Mouse (Mus musculus): ENCODE results near the gene Pigm. TPM values are rescaled to one million over a fixed set of nuclear protein-coding genes. Genes with fewer than 3 reads are reported as not detected.

Gene Pigm
- 8.3 and 9.4 TPM in 2 replicates for polyA plus RNA-seq (2016; fragmentation: Nextera tagmentation; extraction: Ambion mirVana)

DNA sequence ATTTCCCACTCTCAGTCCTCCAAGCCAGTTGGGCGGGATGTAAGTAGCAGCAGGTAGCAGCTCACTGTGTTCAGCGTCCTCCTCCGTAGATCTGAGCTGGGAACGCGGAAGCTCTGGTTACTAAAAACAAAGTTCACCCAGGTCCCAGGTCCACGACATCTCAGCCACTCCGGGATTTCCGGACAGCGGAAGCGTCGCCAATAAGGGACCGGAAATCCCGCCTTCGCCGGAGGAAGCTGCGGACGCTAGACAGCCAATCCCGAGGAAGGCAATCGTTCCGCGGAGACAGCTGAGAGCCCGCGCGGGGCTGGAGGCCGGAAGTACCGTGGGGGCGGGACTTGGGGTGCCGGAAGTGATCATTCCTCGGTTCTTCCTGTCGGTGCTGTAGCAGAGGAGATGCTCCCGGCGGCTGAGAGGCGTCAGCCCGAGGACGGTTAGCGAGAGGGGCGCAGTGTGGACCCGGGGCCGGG, at the start of gene Pigm:
TSS of gene Pigm (plus strand) at position 349 of the 470 bp plus-strand sequence.
- Histone ChIP-seq H3K4me1 (peaks cover 20% of the 10 kb centered on the region), H3K9me3 (no peaks in the 10 kb centered on the region), H3K27ac (0 out of 2 replicates have a peak within 1 kb of the TSS, but pooled peaks have one; percentile 54), H3K9ac (peak within 1 kb of the TSS; percentile 82), H3K4me3 (peak within 1 kb of the TSS; percentile 89), H3K36me3 (peaks cover 12% of the 10 kb centered on the region; the same call in 1 of the 2 replicates), H3K4me2 (replicated peaks) (peak within 1 kb of the TSS; percentile 100), H3K27me3 (replicated peaks) (no peaks in the 10 kb centered on the region)
- ATAC-seq (ENCODE audit: low FRiP score, low read depth) = peak; percentile 98
- WGBS = under 1% methylated on average over 39 of the region's 39 CpGs

DNA sequence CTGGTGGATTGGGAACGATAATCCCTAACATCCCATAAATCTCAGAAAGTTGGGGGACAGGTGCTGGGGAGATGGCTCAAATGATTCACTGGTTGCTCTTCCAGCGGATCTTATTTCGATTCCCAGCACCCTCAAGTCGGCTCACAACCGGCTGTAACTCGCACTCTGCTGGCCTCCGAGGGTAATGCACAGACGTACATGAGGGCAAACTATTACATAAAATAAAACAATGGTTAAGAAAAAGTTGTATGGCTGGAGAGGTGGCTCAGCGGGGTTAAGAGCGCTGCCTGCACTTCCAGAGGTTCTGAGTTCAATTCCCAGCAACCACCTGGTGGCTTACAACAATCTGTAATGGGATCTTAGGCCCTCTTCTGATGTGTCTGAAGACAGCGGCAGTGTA, 49.7 kb upstream of the Pigm start:
- peaks cover 4% of the 10 kb centered on the region; the same call in 1 of the 2 replicates for H3K36me3 ChIP-seq
- H3K27me3 ChIP-seq (replicated peaks) = peaks cover 22% of the 10 kb centered on the region
- H3K9me3 ChIP-seq = no peaks in the 10 kb centered on the region
- H3K4me3 ChIP-seq = peak overlapping the region; percentile 37; the same call in 1 of the 2 replicates
- WGBS = 60% methylated on average over 11 of the region's 11 CpGs
- peak overlapping the region; percentile 79 for H3K4me2 ChIP-seq (replicated peaks)
- no peak for ATAC-seq (ENCODE audit: low FRiP score, low read depth)
- H3K27ac ChIP-seq = no peak overlapping the region
- peaks cover 39% of the 10 kb centered on the region; the same call in 1 of the 2 replicates for H3K4me1 ChIP-seq
- H3K9ac ChIP-seq = no peak overlapping the region

DNA sequence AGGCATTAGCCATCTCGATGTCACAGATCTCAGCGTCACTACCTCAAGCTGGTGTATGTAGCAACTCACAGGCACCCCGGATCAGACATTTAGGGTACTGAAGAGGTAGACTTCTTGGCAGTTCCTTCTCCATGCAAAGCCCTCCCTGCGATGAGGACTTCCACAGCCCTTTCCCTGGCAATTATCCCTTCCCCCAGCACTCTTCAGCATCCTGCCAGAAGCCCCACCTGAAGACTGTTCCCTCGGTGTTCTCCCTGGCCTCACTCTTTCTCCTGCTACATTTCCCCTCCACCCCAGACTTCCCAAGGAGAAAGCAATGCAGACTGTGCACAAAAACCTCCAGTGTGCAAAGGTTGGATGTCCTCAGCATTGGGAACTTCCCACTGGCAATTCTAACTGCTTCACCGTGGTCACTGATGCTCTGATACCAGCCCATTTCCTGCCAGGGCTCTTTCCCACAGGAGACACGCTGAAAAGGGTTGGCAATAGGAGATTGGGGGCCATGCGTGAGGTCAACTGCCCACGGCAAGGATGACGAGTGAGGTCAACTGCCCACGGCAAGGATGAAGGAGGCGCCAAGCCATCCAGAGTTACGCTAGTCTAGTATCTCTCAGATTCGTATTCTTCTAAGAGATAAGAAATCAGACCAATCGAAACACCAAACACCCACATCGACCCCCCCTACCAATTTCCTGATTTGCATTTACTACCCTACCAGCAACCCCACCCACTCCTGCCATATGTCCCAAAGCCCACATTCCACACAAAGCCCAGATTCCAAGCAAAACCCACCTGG, 48.9 kb upstream of the Pigm start:
- Histone ChIP-seq H3K4me1 (peaks cover 38% of the 10 kb centered on the region; the same call in 1 of the 2 replicates), H3K9ac (no peak overlapping the region), H3K4me2 (replicated peaks) (no peak overlapping the region), H3K27ac (no peak overlapping the region), H3K4me3 (no peak overlapping the region), H3K9me3 (no peaks in the 10 kb centered on the region), H3K27me3 (replicated peaks) (peaks cover 22% of the 10 kb centered on the region), H3K36me3 (peaks cover 4% of the 10 kb centered on the region; the same call in 1 of the 2 replicates)
- WGBS = 90% methylated on average over 16 of the region's 16 CpGs
- ATAC-seq (ENCODE audit: low FRiP score, low read depth) = no peak

DNA sequence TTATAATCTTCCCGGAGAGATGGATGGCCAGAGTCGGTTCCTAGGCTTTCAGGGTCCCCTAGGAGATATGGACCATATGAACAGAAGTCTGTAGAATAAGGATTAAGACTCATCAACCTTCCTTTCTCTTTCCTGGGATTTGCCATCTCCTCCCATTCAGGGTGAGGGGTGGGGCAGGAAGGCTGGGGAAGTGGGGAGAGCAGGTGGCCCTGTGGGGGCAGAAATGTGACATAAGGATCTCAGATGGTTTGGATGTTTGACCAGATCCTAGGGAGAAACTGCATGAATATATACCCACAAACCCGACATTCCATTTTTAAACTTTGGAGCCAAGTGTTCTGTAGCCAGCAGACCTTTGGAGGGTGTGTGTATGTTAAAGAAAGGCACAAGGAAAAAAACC, 48.3 kb upstream of the Pigm start:
- no peak for ATAC-seq (ENCODE audit: low FRiP score, low read depth)
- Histone ChIP-seq H3K9ac (no peak overlapping the region), H3K4me3 (no peak overlapping the region), H3K9me3 (no peaks in the 10 kb centered on the region), H3K4me2 (replicated peaks) (no peak overlapping the region), H3K4me1 (peaks cover 32% of the 10 kb centered on the region; the same call in 1 of the 2 replicates), H3K36me3 (peaks cover 3% of the 10 kb centered on the region; the same call in 1 of the 2 replicates), H3K27ac (no peak overlapping the region), H3K27me3 (replicated peaks) (peaks cover 22% of the 10 kb centered on the region)
- 86% methylated on average over 3 of the region's 3 CpGs for WGBS

GRCm38 (mm10) chr1:172328461-172328860, 47.9 kb upstream of the Pigm start:
- 85% methylated on average over 7 of the region's 7 CpGs for WGBS
- peaks cover 22% of the 10 kb centered on the region for H3K27me3 ChIP-seq (replicated peaks)
- H3K4me2 ChIP-seq (replicated peaks) = peak overlapping the region; percentile 52; the same call in 1 of the 2 replicates
- no peaks in the 10 kb centered on the region for H3K36me3 ChIP-seq
- H3K4me1 ChIP-seq = peaks cover 28% of the 10 kb centered on the region; the same call in 1 of the 2 replicates
- H3K4me3 ChIP-seq = no peak overlapping the region
- H3K9me3 ChIP-seq = no peaks in the 10 kb centered on the region
- no peak for ATAC-seq (ENCODE audit: low FRiP score, low read depth)
- H3K9ac ChIP-seq = no peak overlapping the region
- no peak overlapping the region for H3K27ac ChIP-seq

DNA sequence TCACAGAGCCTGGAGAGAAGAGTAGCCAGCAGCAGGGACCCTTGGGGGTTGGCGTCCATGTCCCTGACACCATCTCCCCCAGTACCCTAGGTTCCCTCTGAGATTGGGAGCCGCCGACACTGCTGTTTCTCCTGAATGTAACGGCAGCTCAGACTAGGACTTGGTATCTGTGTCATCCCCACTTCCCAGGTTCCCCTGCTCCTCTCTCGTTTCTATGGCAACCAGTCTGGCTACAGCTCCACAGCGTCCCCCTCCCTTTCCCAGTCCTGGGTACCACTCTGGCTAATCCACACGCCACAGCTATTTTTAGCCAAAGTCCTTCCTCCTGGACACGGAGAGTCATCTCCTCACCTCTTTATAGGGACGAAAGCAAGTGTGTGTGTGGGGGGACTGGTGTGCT, 47.2 kb upstream of the Pigm start, which contains the start of gene Kcnj9:
TSS of gene Kcnj9 (minus strand) at position 188 of the 400 bp plus-strand sequence.
- Histone ChIP-seq H3K4me3 (no peak within 1 kb of the TSS), H3K4me1 (peaks cover 26% of the 10 kb centered on the region; the same call in 1 of the 2 replicates), H3K4me2 (replicated peaks) (peak within 1 kb of the TSS; percentile 52), H3K27me3 (replicated peaks) (peaks cover 22% of the 10 kb centered on the region), H3K27ac (no peak within 1 kb of the TSS), H3K9me3 (no peaks in the 10 kb centered on the region), H3K36me3 (no peaks in the 10 kb centered on the region), H3K9ac (peak within 1 kb of the TSS; percentile 26; the same call in 1 of the 2 replicates)
- peak; percentile 76 for ATAC-seq (ENCODE audit: low FRiP score, low read depth)
- WGBS = 27% methylated on average over 9 of the region's 9 CpGs

- ATAC-seq (ENCODE audit: low FRiP score, low read depth) = no peak
- H3K27me3 ChIP-seq (replicated peaks) = peaks cover 22% of the 10 kb centered on the region
- WGBS = 76% methylated on average over 6 of the region's 6 CpGs
- H3K4me1 ChIP-seq = peaks cover 23% of the 10 kb centered on the region; the same call in 1 of the 2 replicates
- H3K4me2 ChIP-seq (replicated peaks) = peak overlapping the region; percentile 52
- peak overlapping the region; percentile 26; the same call in 1 of the 2 replicates for H3K9ac ChIP-seq
- no peak overlapping the region for H3K4me3 ChIP-seq
- H3K9me3 ChIP-seq = no peaks in the 10 kb centered on the region
- H3K36me3 ChIP-seq = no peaks in the 10 kb centered on the region
- H3K27ac ChIP-seq = no peak overlapping the region
Measured at GRCm38 (mm10) chr1:172329616-172330015, 46.7 kb upstream of the Pigm start.

- Histone ChIP-seq H3K4me3 (no peak overlapping the region), H3K4me1 (peaks cover 13% of the 10 kb centered on the region; the same call in 1 of the 2 replicates), H3K9me3 (no peaks in the 10 kb centered on the region), H3K36me3 (no peaks in the 10 kb centered on the region), H3K9ac (no peak overlapping the region), H3K27me3 (replicated peaks) (peaks cover 14% of the 10 kb centered on the region), H3K27ac (no peak overlapping the region), H3K4me2 (replicated peaks) (no peak overlapping the region)
- no peak for ATAC-seq (ENCODE audit: low FRiP score, low read depth)
- WGBS = 67% methylated on average over 8 of the region's 8 CpGs
Measured at GRCm38 (mm10) chr1:172331422-172331947, 44.9 kb upstream of the Pigm start.

DNA sequence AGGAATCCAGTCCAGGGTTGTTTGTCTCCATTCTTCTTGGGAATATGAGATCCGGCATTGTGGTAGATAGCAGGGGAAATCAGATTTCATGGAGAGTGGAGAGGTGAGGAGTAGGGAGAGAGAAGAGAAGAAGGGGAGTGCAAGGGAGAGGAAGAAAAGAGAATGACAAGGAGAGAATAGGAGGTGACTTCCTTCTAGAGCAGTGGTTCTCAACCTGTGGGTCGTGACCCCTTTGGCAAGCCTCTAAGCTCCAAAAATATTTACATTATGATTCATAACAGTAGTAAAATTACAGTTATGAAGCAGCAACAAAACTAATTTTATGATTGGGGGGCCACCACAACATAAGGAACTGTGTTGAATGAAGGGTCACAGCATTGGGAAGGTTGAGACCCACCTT, 43.4 kb upstream of the Pigm start:
- Histone ChIP-seq H3K27me3 (replicated peaks) (0 out of 2 replicates have a peak, but pooled peaks cover 6% of the 10 kb centered on the region), H3K4me1 (peaks cover 10% of the 10 kb centered on the region; the same call in 1 of the 2 replicates), H3K4me2 (replicated peaks) (no peak overlapping the region), H3K27ac (no peak overlapping the region), H3K9me3 (no peaks in the 10 kb centered on the region), H3K36me3 (no peaks in the 10 kb centered on the region), H3K4me3 (no peak overlapping the region), H3K9ac (no peak overlapping the region)
- 81% methylated on average over 2 of the region's 2 CpGs for WGBS
- no peak for ATAC-seq (ENCODE audit: low FRiP score, low read depth)

- Histone ChIP-seq H3K4me2 (replicated peaks) (no peak overlapping the region), H3K4me1 (peaks cover 10% of the 10 kb centered on the region; the same call in 1 of the 2 replicates), H3K9me3 (no peaks in the 10 kb centered on the region), H3K27ac (no peak overlapping the region), H3K36me3 (no peaks in the 10 kb centered on the region), H3K9ac (no peak overlapping the region), H3K4me3 (no peak overlapping the region), H3K27me3 (replicated peaks) (0 out of 2 replicates have a peak, but pooled peaks cover 4% of the 10 kb centered on the region)
- 27% methylated on average over 3 of the region's 3 CpGs for WGBS
- ATAC-seq (ENCODE audit: low FRiP score, low read depth) = no peak
Measured at GRCm38 (mm10) chr1:172333512-172333911, 42.8 kb upstream of the Pigm start.

- WGBS = 83% methylated on average over 15 of the region's 15 CpGs
- H3K27ac ChIP-seq = no peak overlapping the region
- H3K9me3 ChIP-seq = no peaks in the 10 kb centered on the region
- H3K4me1 ChIP-seq = peaks cover 5% of the 10 kb centered on the region
- ATAC-seq (ENCODE audit: low FRiP score, low read depth) = no peak
- H3K9ac ChIP-seq = no peak overlapping the region
- H3K4me2 ChIP-seq (replicated peaks) = no peak overlapping the region
- H3K36me3 ChIP-seq = no peaks in the 10 kb centered on the region
- no peak overlapping the region for H3K4me3 ChIP-seq
- 0 out of 2 replicates have a peak, but pooled peaks cover 3% of the 10 kb centered on the region for H3K27me3 ChIP-seq (replicated peaks)
Measured at GRCm38 (mm10) chr1:172335804-172336203, 40.5 kb upstream of the Pigm start.

Data from neural tube, embryonic 12.5 days (tissue).